ENCODE assay signal across 8 mouse cellular contexts in the genomic region with DNA sequence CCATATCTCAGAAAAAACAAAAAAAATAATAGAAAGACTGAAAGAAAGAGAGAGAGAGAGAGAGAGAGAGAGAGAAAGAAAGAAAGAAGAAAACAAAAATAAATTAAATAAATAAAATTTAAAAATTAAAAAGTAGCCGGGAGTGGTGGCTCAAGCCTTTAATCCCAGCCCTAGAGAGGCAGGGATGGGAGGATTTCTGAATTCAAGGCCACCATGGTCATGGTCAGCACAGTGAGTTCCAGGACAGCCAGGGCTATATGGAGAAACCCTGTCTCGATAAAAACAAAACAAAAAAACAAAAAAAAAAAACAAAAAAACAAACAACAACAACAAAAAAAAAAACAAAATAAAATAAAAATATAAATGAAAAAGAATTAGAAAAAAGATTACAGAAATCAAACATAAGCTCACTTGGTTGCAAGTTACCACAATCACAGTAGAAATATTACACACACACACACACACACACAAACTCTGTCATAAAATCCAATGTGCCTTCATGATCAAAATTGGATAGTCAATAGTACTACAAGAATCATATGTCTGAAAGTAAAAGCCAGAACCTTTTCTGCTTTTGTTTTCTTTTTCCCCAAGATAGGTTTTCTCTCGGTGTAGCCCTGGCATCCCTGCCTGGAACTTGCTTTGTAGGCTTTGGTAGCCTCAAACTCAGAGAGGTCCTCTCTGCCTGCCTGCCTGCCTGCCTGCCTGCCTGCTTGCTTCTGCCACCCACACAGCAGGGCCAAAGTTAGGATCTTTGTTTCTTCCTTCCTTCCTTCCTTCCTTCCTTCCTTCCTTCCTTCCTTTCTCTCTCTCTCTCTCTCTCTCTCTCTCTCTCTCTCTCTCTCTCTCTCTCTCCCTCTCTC.
DNase-seq lines count a peak whose midpoint lies in the region; ATAC-seq and TF ChIP-seq lines count a peak whose summit lies in the region.
"Not testable (repeated sequence)": the region's sequence is repeated elsewhere in the genome, so short reads cannot be mapped to it uniquely, and the experiment has no call there.

No protein-coding gene starts in this region.

- ATAC-seq in hindbrain, embryonic 14.5 days (ENCODE audit: low FRiP score), result peak; percentile 93
- peak; percentile 95 for ATAC-seq in neural tube, embryonic 12.5 days (ENCODE audit: low FRiP score, low read depth)

- H3K4me1 ChIP-seq in hindbrain, embryonic 14.5 days (replicated peaks; ENCODE audit: control insufficient read depth, insufficient read depth, low read length); neural tube, embryonic 12.5 days: not testable (repeated sequence)

- not testable (repeated sequence) for H3K4me3 ChIP-seq in hindbrain, embryonic 14.5 days (replicated peaks; ENCODE audit: low read length); layer of hippocampus, adult 2 months; neural tube, embryonic 12.5 days

- H3K9ac ChIP-seq in hindbrain, embryonic 14.5 days; neural tube, embryonic 12.5 days: not testable (repeated sequence)

- H3K27me3 ChIP-seq in hindbrain, embryonic 14.5 days (ENCODE audit: control insufficient read depth, insufficient read depth, low read length); neural tube, embryonic 12.5 days (replicated peaks): not testable (repeated sequence)

- H3K4me2 ChIP-seq in hindbrain, embryonic 14.5 days (replicated peaks); neural tube, embryonic 12.5 days (replicated peaks): not testable (repeated sequence)

- WGBS in hindbrain, embryonic 14.5 days, result 75% methylated on average over 1 of the region's 3 CpGs
- WGBS in neural tube, embryonic 12.5 days, result 57% methylated on average over 3 of the region's 3 CpGs

- not testable (repeated sequence) for H3K27ac ChIP-seq in hindbrain, embryonic 14.5 days; layer of hippocampus, adult 2 months; neural tube, embryonic 12.5 days

- peak; percentile 46 for DNase-seq in MEL-GATA-1-ER (ENCODE audit: extremely low read depth, low read depth)
- DNase-seq in cerebellum, postnatal 25 days, result peak; percentile 19 to 27
- DNase-seq in gastrocnemius, postnatal 10 days, result peak; percentile 61
- not testable (repeated sequence) for DNase-seq in hindbrain, embryonic 14.5 days (ENCODE audit: low spot score)
- peak; percentile 2 to 17 for DNase-seq in layer of hippocampus, adult 2 months (ENCODE audit: low spot score in 2 of 2)
- peak; percentile 23 to 44 for DNase-seq in lung, adult 18-20 months
- DNase-seq in testis, postnatal 10 days (ENCODE audit: low spot score), result peak; percentile 83

- H3K9me3 ChIP-seq in hindbrain, embryonic 14.5 days (ENCODE audit: control insufficient read depth, low read length); neural tube, embryonic 12.5 days: not testable (repeated sequence)

- TF ChIP-seq CTCF in layer of hippocampus, adult 2 months (conservative IDR thresholded peaks at IDR 0.05), result not testable (repeated sequence)

- H3K36me3 ChIP-seq in hindbrain, embryonic 14.5 days (replicated peaks; ENCODE audit: control insufficient read depth, insufficient read depth); neural tube, embryonic 12.5 days: not testable (repeated sequence)
